Mouse (Mus musculus) CH12.LX (cell line): ENCODE measurements at regions not wholly inside any gene's neighbourhood (a gene's known extent, or its start where the extent isn't known, plus 50 kb on each side); places are given as distances from the start of the nearest gene placed in this dataset.

ENCODE experiments used
- DNase-seq: peaks from one replicate; pipeline ENCODE4 v3.0.0-alpha.2; 2013; ENCODE audit errors: extremely low read depth
- H3K27ac ChIP-seq: 2 replicates; pipeline ENCODE4 v1.5.1; 2012; ENCODE audit warnings: low read depth, mild to moderate bottlenecking, control low read depth, moderate library complexity; ENCODE audit not compliant: insufficient read depth
- H3K27me3 ChIP-seq: replicated peaks from 2 replicates; pipeline ENCODE3; 2012; ENCODE audit warnings: inconsistent platforms
- H3K36me3 ChIP-seq, 2 experiments: replicated peaks in 1 of 2; 2 replicates each; pipeline versions ENCODE3 to v1.6.1; 2012; ENCODE audit warnings: inconsistent platforms in 1 of 2, low read length in 1 of 2, mild to moderate bottlenecking in 1 of 2, mixed read lengths in 1 of 2, moderate library complexity in 1 of 2; ENCODE audit not compliant: control insufficient read depth in 1 of 2, insufficient read depth in 1 of 2
- H3K4me1 ChIP-seq, 2 experiments: 2 replicates each; pipeline ENCODE4 v1.6.1; 2012; ENCODE audit warnings: inconsistent platforms in 1 of 2, moderate library complexity in 1 of 2; ENCODE audit not compliant: insufficient read depth in 2 of 2, control insufficient read depth in 1 of 2
- H3K4me2 ChIP-seq: 2 replicates; pipeline ENCODE4 v1.6.1; 2012; ENCODE audit warnings: low read depth, mild to moderate bottlenecking, control low read depth; ENCODE audit not compliant: poor library complexity, insufficient read depth, severe bottlenecking
- H3K4me3 ChIP-seq, 3 experiments: fragments of 150-350 bp in 1 of 3; sonication (generic) in 1 of 3; replicated peaks in 1 of 3; 2 replicates each; pipeline versions ENCODE3 to v1.5.1; 2011 to 2012; ENCODE audit warnings: low read depth in 2 of 3, low read length in 2 of 3, mild to moderate bottlenecking in 2 of 3, moderate library complexity in 2 of 3, control low read depth in 1 of 3, improper control_type of control experiment in 1 of 3, inconsistent platforms in 1 of 3, mixed read lengths in 1 of 3; ENCODE audit not compliant: poor library complexity in 1 of 3
- H3K79me2 ChIP-seq: replicated peaks from 2 replicates; pipeline ENCODE4 v1.6.1; 2012; ENCODE audit warnings: mild to moderate bottlenecking, moderate library complexity; ENCODE audit not compliant: control insufficient read depth, poor library complexity, insufficient read depth, severe bottlenecking; ENCODE audit errors: extremely low read depth
- H3K9ac ChIP-seq: 2 replicates; pipeline ENCODE4 v1.6.1; 2012; ENCODE audit warnings: low read depth, mild to moderate bottlenecking, control low read depth, moderate library complexity; ENCODE audit not compliant: insufficient read depth
- H3K9me3 ChIP-seq: replicated peaks from 2 replicates; pipeline ENCODE3; 2012; ENCODE audit warnings: low read length, inconsistent platforms, mixed read lengths
- CTCF ChIP-seq, 2 experiments: IDR thresholded peaks in 1 of 2; conservative IDR thresholded peaks in 1 of 2; 2 replicates each; pipeline ENCODE4 v1.5.1; 2011 to 2012; ENCODE audit warnings: low read depth in 2 of 2, low read length in 2 of 2, improper control_type of control experiment in 1 of 2, inconsistent platforms in 1 of 2, mild to moderate bottlenecking in 1 of 2, moderate library complexity in 1 of 2
- ETS1 ChIP-seq: conservative IDR thresholded peaks from 2 replicates; pipeline ENCODE4 v1.6.1; 2012; ENCODE audit warnings: low read depth, mild to moderate bottlenecking, inconsistent platforms, low read length, improper control_type of control experiment, moderate library complexity
- GABPA ChIP-seq: IDR thresholded peaks from 2 replicates; pipeline ENCODE4 v1.6.1; 2012; ENCODE audit warnings: low read depth, low read length, improper control_type of control experiment, inconsistent platforms; ENCODE audit not compliant: insufficient replicate concordance
- HCFC1 ChIP-seq: IDR thresholded peaks from 2 replicates; pipeline ENCODE4 v1.6.1; 2012; ENCODE audit warnings: low read depth, mild to moderate bottlenecking, inconsistent platforms, low read length, improper control_type of control experiment
- IRF4 ChIP-seq: IDR thresholded peaks from 2 replicates; pipeline ENCODE4 v1.6.1; 2014; ENCODE audit warnings: low read depth, mild to moderate bottlenecking, inconsistent platforms, low read length, improper control_type of control experiment
- JUN ChIP-seq: IDR thresholded peaks from 2 replicates; pipeline ENCODE4 v1.6.1; 2011; ENCODE audit warnings: low read depth, mild to moderate bottlenecking, low read length, improper control_type of control experiment, moderate library complexity; ENCODE audit not compliant: insufficient read depth
- JUND ChIP-seq: conservative IDR thresholded peaks from 2 replicates; pipeline ENCODE4 v1.6.1; 2011; ENCODE audit warnings: low read depth, low read length, improper control_type of control experiment
- MAZ ChIP-seq: IDR thresholded peaks from 2 replicates; pipeline ENCODE4 v1.6.1; 2012; ENCODE audit warnings: low read depth, mild to moderate bottlenecking, inconsistent platforms, low read length, improper control_type of control experiment, moderate library complexity
- MEF2A ChIP-seq: IDR thresholded peaks from 2 replicates; pipeline ENCODE4 v1.6.1; 2014; ENCODE audit warnings: low read depth, mild to moderate bottlenecking, inconsistent platforms, low read length, improper control_type of control experiment, borderline replicate concordance
- MXI1 ChIP-seq: IDR thresholded peaks from 2 replicates; pipeline ENCODE4 v1.6.1; 2011; ENCODE audit warnings: mild to moderate bottlenecking, low read depth, low read length, improper control_type of control experiment
- POLR2A ChIP-seq: IDR thresholded peaks from 2 replicates; pipeline ENCODE4 v1.6.1; 2011; ENCODE audit warnings: low read depth, mild to moderate bottlenecking, improper control_type of control experiment, low read length
- POLR2AphosphoS2 ChIP-seq: IDR thresholded peaks from 2 replicates; pipeline ENCODE4 v1.6.1; 2011; ENCODE audit warnings: low read depth, low read length, improper control_type of control experiment
- SMC3 ChIP-seq: IDR thresholded peaks from 2 replicates; pipeline ENCODE4 v1.6.1; 2011; ENCODE audit warnings: low read depth, low read length, improper control_type of control experiment
- TCF12 ChIP-seq: IDR thresholded peaks from 2 replicates; pipeline ENCODE4 v1.6.1; 2014; ENCODE audit warnings: low read depth, mild to moderate bottlenecking, inconsistent platforms, low read length, improper control_type of control experiment
- UBTF ChIP-seq: IDR thresholded peaks from 2 replicates; pipeline ENCODE4 v1.6.1; 2012; ENCODE audit warnings: low read depth, mild to moderate bottlenecking, inconsistent platforms, low read length, improper control_type of control experiment, moderate library complexity
- ZC3H11A ChIP-seq: IDR thresholded peaks from 2 replicates; pipeline ENCODE4 v1.6.1; 2012; ENCODE audit warnings: low read depth, mild to moderate bottlenecking, inconsistent platforms, low read length, improper control_type of control experiment
- ZKSCAN1 ChIP-seq: IDR thresholded peaks from 2 replicates; pipeline ENCODE4 v1.6.1; 2012; ENCODE audit warnings: low read depth, inconsistent platforms, low read length, improper control_type of control experiment, borderline replicate concordance
- dilution Hi-C: fragments of 300-500 bp; cut with MboI; formaldehyde crosslinking; loops from 2 replicates; pipeline ENCODE4 v1.14.3; 2020; ENCODE audit warnings: low sequenced_read_pairs; ENCODE audit not compliant: extremely low pct_unique_long_range_greater_than_20kb, extremely low pct_ligation_motif_present
- in situ Hi-C: fragments of 300-500 bp; cut with MboI; formaldehyde crosslinking; loops from 3 replicates; pipeline ENCODE4 v1.14.3; 2019; ENCODE audit warnings: low sequenced_read_pairs, low pct_ligation_motif_present, low pct_unique_long_range_greater_than_20kb, mixed read lengths

GRCm38 (mm10) chr3:4866226-4866625 is 884.4 kb upstream of the Gm8797 start:
- no peaks in the 10 kb centered on the region for H3K9me3 ChIP-seq
- no peak overlapping the region for H3K9ac ChIP-seq
- no peak overlapping the region for H3K27ac ChIP-seq
- TF ChIP-seq TCF12 (no peak), JUND (no peak), ETS1 (no peak)
- no peak overlapping the region for H3K4me3 ChIP-seq
- no peaks in the 10 kb centered on the region for H3K36me3 ChIP-seq
- peaks cover 0 to 6% of the 10 kb centered on the region in 2 experiments; a peak in 2 of 4 replicates for H3K4me1 ChIP-seq
- dilution Hi-C loops (no loop called here), in situ Hi-C loops (no loop called here)
- DNase-seq: no peak
- H3K27me3 ChIP-seq: no peaks in the 10 kb centered on the region
- no peaks in the 10 kb centered on the region for H3K79me2 ChIP-seq
- no peak overlapping the region for H3K4me2 ChIP-seq

DNA sequence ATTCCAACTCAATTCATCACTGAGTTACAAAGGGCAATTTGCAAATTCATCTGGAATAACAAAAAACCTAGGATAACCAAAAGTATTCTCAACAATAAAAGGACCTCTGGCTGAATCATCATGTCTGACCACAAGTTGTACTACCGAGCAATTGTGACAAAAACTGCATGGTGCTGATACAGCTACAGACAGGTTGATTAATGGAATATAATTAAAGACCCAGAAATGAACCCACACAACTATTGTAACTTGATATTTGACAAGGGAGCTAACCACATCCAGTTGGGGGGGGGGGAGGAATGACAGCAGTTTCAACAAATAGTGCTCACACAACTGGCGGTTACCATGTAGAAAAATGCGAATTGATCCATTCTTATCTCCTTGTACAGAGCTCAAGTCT is 864.7 kb upstream of the Gm8797 start:
- dilution Hi-C loops: no loop called here
- Histone ChIP-seq H3K27ac (no peak overlapping the region), H3K79me2 (no peaks in the 10 kb centered on the region), H3K9me3 (no peaks in the 10 kb centered on the region), H3K9ac (no peak overlapping the region), H3K27me3 (no peaks in the 10 kb centered on the region), H3K4me1 (no peaks in the 10 kb centered on the region), H3K4me2 (no peak overlapping the region)
- no peak for DNase-seq
- in situ Hi-C loops: no loop called here
- TF ChIP-seq HCFC1 (no peak), SMC3 (no peak), ZC3H11A (no peak), GABPA (no peak), POLR2AphosphoS2 (no peak), POLR2A (no peak), MXI1 (no peak), MEF2A (no peak), JUN (no peak), ZKSCAN1 (no peak), UBTF (no peak), CTCF (conservative IDR thresholded peaks at IDR 0.05 in 1 of 2, IDR thresholded peaks at IDR 0.05 in 1 of 2; ENCODE audit: low read depth in 2 of 2, low read length in 2 of 2) (no peak), IRF4 (no peak), MAZ (no peak)
- TF ChIP-seq, all 38 proteins: peak for 0
- Histone ChIP-seq H3K36me3 (no peaks in the 10 kb centered on the region), H3K4me3 (no peak overlapping the region)
